Mouse (Mus musculus) spleen, postnatal 0 days (tissue): ENCODE results near the gene Wnt5b. TPM values are rescaled to one million over a fixed set of nuclear protein-coding genes. Genes with fewer than 3 reads are reported as not detected.

Experiments used
- polyA plus RNA-seq: library from polyadenylated mRNA; unstranded; fragments of >200 nt; fragmentation: Nextera tagmentation; extraction: Ambion mirVana; gene quantifications from 2 replicates; pipeline ENCODE4 v1.2.1, GENCODE M21; 2015

Gene Wnt5b
- polyA plus RNA-seq, result 3.4 and 4.2 TPM in 2 replicates

DNA sequence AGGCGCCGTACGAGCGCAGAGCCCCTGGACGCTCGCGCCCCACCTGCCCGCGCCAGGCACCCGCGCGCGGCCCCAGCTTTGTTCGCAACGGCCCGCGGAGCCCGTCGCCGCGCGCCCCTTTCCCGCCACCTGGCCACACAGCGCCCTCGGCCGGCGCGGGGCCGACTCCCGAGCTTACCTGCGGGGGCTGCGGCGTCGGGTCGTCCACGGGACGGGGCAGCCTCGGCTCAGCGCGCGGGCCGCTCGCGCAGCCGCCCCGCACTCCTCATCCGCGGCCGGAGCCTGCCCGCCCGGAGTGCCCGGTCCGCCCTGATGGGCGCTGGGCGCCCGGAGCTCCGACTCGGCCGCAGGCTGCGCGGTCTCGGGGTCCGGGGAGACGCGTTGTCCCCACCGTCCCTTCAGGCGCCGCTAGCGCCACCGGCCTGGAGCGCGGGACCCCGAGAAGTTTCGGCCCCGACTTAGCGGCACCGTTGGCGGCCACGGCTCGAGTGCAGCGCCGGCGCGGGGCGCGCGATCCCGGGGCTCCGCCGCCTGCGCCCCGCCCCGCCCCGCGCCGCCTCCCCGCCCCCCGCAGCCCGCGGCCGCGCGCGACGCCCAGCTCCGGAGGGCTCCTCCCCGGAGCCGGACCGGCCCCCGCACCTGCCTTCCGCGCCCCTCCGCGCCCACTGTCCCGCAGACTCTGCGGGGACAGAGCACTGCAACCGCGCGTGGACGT is at the start of gene Wnt5b:
Gene Wnt5b (minus strand): TSS at position 545 of the 715 bp plus-strand sequence.

DNA sequence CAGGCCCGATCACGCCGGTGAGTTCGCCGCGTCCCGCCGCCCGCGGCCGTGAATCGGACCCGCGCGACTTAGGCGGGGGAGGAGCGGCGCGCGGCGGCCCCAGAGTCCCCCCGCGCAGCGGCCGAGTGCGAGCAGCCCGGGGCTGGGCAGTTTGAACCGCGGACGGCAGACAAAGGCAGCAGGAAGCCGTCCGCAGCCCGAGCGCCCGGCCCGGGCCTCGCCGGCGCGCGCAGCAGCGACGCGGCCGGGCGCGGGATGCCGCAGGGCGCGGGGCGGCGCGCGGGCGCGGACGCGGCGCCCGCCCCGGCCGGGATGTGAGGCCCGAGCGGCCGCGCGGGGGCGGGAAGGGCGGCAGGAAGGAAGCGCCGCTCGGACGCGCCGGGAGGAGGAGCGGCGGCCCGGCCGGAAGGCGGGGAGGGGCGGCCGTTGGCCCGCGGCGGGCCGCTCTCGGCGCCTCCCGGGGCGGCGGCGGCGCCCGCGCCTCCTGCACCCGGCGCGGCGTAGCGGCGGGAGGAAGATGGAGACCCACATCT is 64.7 kb downstream of the Wnt5b start, which contains the start of gene Fbxl14:
Gene Fbxl14 (plus strand): TSS at position 326 of the 533 bp plus-strand sequence.

DNA sequence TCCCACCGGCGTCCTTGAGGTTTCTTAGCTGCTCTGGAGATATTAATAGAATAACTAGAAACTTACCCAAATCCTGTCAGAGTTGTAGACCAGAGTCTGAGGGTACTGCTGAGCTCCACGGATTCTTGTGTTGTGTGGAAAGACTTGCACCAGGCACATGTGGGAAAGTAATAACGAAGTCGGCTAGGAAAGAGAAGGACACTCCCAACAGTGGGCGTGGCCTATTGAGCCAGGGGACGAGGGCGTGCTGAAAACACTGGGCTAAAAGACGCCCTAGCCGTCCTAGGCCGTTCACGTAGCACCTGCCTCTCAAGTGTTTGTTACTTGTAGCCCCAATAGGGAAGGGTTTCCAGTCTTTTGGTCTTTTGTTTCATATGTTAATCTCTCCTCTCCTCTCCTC is 126.8 kb downstream of the Wnt5b start, which contains the start of gene Adipor2:
Gene Adipor2 (minus strand): TSS at position 351 of the 400 bp plus-strand sequence.

Other genes with a start within 250 kb of the Wnt5b start
- gene Lrtm2, start 213.6 kb downstream of the Wnt5b start, polyA plus RNA-seq, result 0.18 TPM in 1 of 2 replicates, not detected in the other
- 33.8 and 35.8 TPM in 2 replicates for gene Adipor2, start 126.6 kb downstream of the Wnt5b start, polyA plus RNA-seq
- gene Fbxl14, start 64.7 kb downstream of the Wnt5b start, polyA plus RNA-seq, result 5.3 and 6.1 TPM in 2 replicates